Mouse (Mus musculus) lung, postnatal 0 days (tissue): Measurements from ENCODE around the gene 2410131K14Rik.

ENCODE experiments used
- CTCF ChIP-seq: IDR thresholded peaks from 2 replicates; pipeline ENCODE4 v1.5.1; 2016; ENCODE audit warnings: antibody characterized with exemption, mild to moderate bottlenecking
- EP300 ChIP-seq: IDR thresholded peaks from 2 replicates; pipeline ENCODE4 v1.6.1; 2016; ENCODE audit warnings: antibody characterized with exemption, mild to moderate bottlenecking, control low read depth

- TF ChIP-seq EP300 (no peak), CTCF (no peak)
Measured at GRCm38 (mm10) chr5:118294865-118295258, 49.8 kb downstream of the 2410131K14Rik start.
